Mouse (Mus musculus) lung, postnatal 25 days (tissue): ENCODE measurements around the gene Sod2.
"Not testable (repeated sequence)": the region's sequence is repeated elsewhere in the genome, so short reads cannot be mapped to it uniquely, and the experiment has no call there.

Source experiments
- DNase-seq: peaks from one replicate; pipeline ENCODE4 v3.0.0; 2022; ENCODE audit warnings: low spot score

The Sod2 gene

GRCm38 (mm10) chr17:13006546-13006945, at the start of gene Sod2:
Gene Sod2, plus strand, starts transcription at chr17:13006846.
- not testable (repeated sequence) for DNase-seq

- DNase-seq, result not testable (repeated sequence)
These were observed 47.3 kb upstream of the Sod2 start for GRCm38 (mm10) chr17:12959377-12959776.

- DNase-seq, result peak; percentile 95
These were observed 46.2 kb upstream of the Sod2 start, which contains the start of gene Acat2 for GRCm38 (mm10) chr17:12960331-12960873. Gene Acat2, minus strand, starts transcription at chr17:12960747.

- DNase-seq, result no peak
These were observed 43.2 kb upstream of the Sod2 start for GRCm38 (mm10) chr17:12963476-12963875.

- DNase-seq, result no peak
These were observed 39.5 kb upstream of the Sod2 start for GRCm38 (mm10) chr17:12967173-12967572.

- no peak for DNase-seq
These were observed 32.8 kb upstream of the Sod2 start for GRCm38 (mm10) chr17:12973851-12974250.

GRCm38 (mm10) chr17:12978546-12978945, 28.1 kb upstream of the Sod2 start:
- no peak for DNase-seq

- no peak for DNase-seq
These were observed 22.7 kb upstream of the Sod2 start for GRCm38 (mm10) chr17:12983988-12984387.

- DNase-seq, result not testable (repeated sequence)
These were observed 18.6 kb upstream of the Sod2 start for GRCm38 (mm10) chr17:12988096-12988495.

GRCm38 (mm10) chr17:12990567-12991145, 16.0 kb upstream of the Sod2 start:
- no peak for DNase-seq

GRCm38 (mm10) chr17:12991194-12991634, 15.4 kb upstream of the Sod2 start:
- peak; percentile 29 for DNase-seq

- peak; percentile 85 for DNase-seq
These were observed 14.8 kb upstream of the Sod2 start for GRCm38 (mm10) chr17:12991635-12992358.

GRCm38 (mm10) chr17:12992470-12992991, 14.1 kb upstream of the Sod2 start:
- peak; percentile 96 for DNase-seq

- no peak for DNase-seq
These were observed 12.6 kb upstream of the Sod2 start, which contains the start of gene Wtap for GRCm38 (mm10) chr17:12994069-12994468. Gene Wtap, minus strand, starts transcription at chr17:12994169.

- peak; percentile 64 for DNase-seq
These were observed 10.3 kb upstream of the Sod2 start for GRCm38 (mm10) chr17:12996345-12996744.

GRCm38 (mm10) chr17:12997890-12998289, 8.8 kb upstream of the Sod2 start:
- DNase-seq, result no peak

- DNase-seq, result no peak
These were observed 7.6 kb upstream of the Sod2 start for GRCm38 (mm10) chr17:12999069-12999468.

GRCm38 (mm10) chr17:13002243-13002642, 4.4 kb upstream of the Sod2 start:
- DNase-seq, result not testable (repeated sequence)

GRCm38 (mm10) chr17:13004436-13004835, 2.2 kb upstream of the Sod2 start:
- not testable (repeated sequence) for DNase-seq

- no peak for DNase-seq
These were observed 338 bp downstream of the Sod2 start for GRCm38 (mm10) chr17:13006984-13007383.

- peak; percentile 99 for DNase-seq
These were observed 1.2 kb downstream of the Sod2 start for GRCm38 (mm10) chr17:13007730-13008425.

- DNase-seq, result peak; percentile 64
These were observed 1.9 kb downstream of the Sod2 start for GRCm38 (mm10) chr17:13008528-13008927.
